Mouse (Mus musculus): ENCODE measurements around the gene Lrrc8b. TPM values are rescaled to one million over a fixed set of nuclear protein-coding genes. Genes with fewer than 3 reads are reported as not detected.

The Lrrc8b gene
- total RNA-seq, 2 experiments from 2014 or later = 4.1 to 4.9 TPM

DNA sequence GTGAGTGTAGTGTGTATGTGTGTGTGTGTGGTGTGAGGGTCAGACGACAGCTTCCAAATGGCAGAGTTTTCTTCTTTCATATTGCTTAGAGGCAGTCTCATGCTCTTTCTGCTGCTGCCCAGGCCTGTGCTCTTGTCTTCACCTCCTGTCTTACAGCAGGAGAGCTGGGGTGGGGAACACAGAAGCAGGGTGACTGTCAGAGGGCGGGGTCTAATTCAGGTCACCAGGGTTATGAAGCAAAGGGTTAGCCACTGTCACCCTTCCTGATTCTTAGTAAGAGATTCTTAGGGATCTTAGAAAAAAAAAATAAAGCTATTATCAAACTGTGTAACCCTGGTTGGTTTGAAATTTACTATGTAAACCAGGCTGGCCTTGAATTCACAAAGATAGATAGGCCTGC lies 10.0 kb downstream of the Lrrc8b start:
- DNase-seq = no peak

DNA sequence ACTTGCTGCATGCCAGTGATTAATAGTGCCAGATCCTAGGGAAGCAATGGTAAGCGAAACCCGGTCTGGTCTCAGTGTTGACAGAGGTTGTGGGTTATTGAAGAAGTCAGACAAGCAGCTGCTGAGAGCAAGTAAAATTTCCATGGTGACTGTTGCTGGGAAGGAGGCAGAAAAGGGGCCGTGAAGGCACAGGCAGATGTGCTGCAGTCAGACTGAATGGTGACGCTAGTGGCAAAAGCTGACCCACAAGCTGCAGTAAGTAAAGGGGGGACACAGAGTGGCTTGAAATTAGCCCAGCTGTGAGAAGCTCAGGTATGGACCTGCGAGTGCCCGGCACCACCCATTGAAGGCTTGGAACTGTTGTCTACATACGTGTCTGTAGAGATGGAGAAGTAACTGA lies 11.8 kb downstream of the Lrrc8b start:
- no peak for DNase-seq

DNA sequence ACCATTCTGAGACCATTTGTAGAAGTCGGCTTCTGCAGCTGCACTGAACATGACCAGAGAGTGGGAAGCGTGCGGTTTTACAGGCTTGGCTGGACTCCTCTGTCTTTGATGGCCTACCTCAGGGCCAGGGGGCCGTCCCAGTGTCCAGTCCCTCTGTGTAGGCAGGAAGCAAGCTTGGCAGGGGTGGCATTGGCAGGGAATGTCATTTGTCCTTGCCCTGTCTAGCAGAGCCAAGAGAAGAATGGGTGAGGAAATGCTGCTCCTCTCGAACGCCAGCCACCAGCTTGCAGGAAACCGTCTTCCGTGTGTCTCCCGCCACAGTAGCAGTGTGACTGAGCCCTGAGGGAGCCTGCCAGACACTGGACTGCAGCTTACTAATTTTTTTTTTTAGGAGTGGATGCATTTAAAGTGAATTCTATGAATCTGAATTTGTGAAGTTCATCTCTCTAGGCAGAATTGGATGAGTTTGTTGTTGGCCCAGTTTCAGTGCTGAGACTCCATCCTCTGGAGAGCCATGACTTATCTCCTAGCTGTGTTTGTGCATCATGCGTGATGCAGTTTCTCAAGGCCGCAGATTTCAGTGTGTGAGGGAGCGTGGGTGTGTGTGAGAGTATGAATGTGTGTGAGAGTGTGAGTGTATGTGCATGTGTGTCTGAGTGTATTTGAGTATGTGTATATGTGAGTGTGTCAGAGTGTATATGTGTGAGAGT lies 12.8 kb downstream of the Lrrc8b start:
- no peak for DNase-seq

DNA sequence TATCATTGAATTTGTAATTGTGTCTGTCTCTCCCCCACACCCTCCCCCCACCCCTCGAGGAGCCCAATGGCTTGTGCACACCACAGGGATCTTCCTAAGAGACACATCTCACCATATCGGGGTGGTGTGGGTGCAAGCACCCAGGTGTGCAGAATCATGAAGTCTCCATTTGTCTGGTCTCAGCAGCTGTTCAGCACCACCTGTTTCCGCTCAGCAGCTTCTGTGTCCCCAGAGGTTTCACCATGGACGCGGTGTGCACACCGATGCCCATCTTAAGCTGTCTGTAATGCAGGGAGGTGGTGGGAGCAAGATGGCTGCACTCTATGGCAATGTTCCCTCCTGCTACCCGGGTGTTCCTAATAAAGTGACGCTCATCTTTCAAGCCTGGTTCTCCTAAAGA lies 14.6 kb downstream of the Lrrc8b start:
- no peak for DNase-seq

DNA sequence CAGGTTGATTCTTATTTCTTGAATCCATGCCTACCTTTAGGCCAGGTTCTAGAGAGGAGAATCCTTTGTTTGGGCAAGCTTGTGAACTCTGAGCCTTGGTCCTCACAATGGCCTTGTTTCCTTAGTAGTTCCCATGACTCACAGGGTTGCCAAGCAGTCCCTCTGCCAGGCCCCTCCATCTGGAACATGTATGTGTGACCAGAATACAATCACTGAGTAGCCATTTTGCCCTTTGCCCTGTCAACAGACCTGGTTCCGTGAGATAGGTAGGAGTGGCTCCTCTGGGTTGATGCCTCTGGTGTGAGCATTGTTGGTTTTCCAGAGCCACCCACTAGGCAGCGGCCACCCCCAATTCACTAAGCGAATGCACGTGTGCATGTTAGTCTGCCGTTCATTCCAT lies 24.0 kb downstream of the Lrrc8b start:
- no peak for DNase-seq

DNA sequence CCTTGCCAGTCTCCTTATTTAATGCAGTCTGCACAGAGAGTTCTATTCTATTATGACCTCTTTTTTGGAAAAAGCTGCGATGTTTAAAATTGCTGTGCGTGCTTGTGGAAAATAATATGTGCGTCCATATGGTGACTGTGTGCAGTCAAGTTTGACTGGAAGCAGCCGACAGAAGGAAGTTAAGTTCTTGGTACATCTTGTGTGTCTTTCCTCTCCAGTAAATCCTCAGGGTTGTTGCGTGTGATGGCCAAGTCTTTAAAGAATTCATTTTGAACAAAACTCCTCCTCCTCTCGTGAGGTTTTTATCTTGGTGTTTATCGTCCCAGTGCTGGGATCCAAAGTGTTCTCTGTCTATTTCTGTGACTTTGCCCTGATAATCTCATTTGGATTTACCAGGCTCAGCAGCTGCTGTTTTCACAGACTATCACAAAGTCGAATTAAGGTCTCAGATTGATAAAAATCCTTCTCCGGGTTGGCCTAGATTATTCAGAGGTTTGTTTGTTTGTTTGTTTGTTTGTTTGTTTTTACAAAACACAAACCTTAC lies 25.5 kb downstream of the Lrrc8b start:
- DNase-seq = no peak

DNA sequence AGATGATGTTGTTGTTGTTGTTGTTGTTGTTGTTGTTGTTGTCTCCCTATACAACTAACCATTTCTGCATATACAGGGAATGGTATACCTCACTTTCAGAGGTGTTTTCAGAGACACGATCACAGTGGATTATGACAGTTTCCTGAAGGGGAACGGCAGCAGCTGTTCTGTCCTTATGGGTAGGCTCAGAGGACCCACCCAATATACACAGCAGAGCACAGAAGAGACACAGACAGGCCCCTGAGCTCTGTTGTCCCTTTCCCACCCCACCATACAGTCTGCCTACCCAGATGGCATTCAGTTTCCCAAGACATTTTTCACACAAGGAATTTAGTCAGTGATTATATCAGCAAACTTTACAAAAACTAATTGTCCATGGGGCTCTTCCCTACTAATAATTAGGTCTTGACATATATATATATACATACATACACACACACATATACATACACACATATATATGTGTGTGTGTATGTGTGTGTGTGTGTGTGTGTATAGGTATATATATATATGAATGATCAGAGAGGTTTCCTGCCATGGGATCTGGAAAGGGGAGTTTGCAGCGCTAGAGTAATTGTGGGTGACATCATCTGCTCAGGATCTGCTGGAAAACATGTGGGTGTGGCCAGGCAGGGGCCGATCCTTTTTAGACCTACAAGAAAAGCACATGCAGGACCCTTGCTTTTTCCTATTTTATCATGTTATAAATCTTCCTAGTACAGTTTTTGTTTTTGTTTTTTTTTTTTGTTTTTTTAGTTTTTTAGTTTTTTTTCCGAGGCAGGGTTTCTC lies 26.8 kb downstream of the Lrrc8b start:
- DNase-seq = peak in 1 of 2 experiments; percentile 48

DNA sequence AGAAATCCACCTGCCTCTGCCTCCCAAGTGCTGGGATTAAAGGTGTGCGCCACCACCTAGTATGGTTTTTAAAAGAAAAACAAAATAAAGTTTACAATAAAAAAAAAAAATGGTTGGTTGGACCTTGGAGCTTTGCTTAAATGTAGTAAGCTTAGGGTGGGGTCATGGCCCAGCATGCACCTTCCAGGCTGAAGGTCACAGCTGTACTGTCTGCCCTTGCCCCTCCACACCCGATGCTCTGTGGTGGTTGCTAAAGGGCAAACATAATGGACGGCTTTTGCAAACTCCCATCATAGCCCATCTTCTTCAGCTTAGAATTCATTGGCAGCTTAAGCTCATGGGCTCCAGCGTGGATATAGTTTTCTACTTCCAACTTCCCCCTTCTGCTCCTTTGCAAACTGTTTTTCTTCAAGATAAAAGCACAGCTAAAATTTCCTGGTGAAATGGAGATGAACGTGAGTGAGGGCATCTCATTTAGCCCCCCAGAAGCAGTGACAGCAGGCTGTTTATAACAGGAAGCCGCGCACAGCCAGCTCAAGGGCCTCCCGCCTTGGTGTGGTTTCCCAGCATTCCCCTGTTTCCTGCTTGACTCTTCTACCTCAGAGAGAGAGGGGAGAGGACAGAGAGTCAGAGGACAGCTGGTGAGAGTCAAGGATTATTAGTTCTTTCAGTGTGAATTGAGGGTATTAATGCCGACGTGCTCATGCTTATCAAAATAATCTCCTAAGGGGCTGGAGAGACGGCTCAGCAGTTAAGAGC lies 27.7 kb downstream of the Lrrc8b start:
- DNase-seq = peak; percentile 54 to 67

DNA sequence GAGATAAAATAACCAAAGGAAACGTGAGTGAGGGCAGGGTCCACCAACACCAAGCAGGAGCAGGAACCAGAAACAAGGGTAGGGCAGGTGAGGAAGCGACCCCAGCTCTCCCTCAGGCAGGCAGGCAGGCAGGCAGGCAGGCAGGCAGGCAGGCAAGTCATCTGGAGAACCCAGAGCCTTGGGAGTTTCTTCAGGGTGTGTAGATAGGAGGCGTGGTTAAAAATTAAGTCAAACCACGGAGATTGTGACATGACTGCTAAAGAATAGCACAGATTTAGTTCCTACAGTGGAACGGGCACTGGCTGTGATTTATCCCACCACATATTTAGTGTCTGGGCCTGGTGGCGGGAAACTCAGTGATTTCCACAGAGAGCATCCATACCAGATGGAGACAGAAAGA lies 30.1 kb downstream of the Lrrc8b start:
- DNase-seq = no peak

DNA sequence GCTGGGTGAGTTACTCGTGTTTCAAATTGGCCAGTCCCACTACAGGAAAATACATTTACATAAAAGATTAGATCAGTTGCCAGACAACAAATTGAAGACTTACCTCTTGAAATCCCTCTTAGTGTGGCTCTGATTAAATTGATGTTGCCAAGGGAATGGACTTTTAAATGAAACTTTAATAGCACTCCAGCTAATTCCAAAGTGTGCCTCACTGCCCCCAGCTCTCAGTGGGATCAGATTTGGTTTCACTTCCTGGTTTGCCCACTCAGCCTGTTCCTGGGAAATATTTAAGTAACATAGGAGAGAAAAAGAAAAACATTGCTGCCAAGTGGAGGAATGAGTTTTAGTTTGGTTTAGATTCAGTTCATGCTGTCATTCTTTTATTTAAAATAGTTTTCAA lies 38.5 kb downstream of the Lrrc8b start:
- no peak for DNase-seq

DNA sequence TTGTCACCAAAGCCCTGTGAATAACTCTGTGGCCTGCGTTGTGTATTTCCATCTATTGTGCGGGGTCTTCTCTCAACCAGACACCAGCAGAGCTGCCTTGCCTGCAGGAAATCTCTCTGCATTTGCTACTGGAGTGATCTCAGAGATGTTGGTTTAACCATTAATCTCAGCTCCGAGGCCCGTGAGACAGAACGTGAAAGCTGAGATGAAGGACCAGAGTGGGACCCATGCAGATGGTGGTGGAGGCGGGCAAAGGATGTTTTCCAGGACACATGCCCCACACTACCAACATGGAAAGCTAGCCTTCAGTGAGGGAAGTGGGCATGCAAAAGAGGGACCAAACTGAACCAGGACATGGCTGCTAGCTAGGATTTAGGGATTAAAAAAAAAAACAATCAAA lies 43.5 kb downstream of the Lrrc8b start:
- no peak for DNase-seq

DNA sequence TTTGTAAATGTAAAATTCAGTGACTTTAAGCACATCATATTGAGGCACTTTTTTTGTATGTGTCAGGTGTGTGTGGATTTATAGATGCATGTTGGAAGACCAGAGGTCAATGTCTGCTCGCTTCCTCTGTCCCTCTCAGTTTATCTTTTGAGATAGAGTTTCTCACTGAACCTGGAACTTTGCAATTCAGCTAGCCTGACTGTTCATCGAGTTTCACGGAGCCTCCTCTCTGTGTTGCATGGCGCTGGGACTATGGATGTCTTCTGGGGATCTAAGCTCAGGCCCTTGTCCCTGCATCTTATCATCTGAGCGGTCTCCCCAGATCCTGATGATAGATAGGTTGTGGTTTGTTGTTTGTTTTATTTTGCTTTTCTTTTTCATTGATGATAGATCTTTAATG lies 45.0 kb downstream of the Lrrc8b start:
- DNase-seq = no peak

DNA sequence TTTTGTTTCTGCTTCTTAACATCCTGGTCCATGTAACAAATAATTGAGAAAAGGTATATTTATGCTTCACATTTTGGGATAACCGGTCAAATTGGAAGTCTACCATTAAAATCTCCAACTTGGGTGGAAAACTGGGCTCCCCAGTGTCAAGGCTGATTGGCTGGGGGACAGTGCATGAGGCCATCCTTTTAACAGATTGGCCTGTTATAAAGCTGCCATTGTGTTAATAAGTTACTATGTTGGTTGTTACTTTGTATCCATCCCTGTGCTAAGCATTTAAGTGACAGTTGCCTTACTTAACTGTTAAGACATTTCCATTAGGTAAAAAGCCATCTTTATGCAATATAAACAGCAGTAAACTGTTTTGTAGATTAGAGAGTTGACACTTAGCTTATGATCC lies 45.5 kb downstream of the Lrrc8b start:
- DNase-seq = no peak

DNA sequence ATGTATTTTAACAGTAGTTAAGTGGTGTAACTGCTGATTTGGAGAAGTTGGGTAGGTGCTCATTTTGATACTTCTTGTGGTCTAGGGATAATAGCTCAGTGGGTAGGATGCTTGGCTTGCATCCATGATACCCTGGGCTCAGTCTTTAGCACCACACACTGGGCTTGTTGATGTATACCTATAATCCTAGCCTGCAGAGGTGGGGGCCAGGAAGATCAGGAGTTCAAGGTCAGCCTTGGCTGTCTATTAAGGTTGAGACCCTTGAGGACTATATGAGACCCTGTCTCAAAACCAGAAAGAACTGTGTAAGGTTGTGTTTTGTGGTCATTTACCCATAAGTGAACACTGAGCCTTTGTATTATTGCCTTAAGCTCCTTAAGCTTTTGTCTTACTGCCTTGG lies 49.1 kb downstream of the Lrrc8b start:
- no peak for DNase-seq

DNA sequence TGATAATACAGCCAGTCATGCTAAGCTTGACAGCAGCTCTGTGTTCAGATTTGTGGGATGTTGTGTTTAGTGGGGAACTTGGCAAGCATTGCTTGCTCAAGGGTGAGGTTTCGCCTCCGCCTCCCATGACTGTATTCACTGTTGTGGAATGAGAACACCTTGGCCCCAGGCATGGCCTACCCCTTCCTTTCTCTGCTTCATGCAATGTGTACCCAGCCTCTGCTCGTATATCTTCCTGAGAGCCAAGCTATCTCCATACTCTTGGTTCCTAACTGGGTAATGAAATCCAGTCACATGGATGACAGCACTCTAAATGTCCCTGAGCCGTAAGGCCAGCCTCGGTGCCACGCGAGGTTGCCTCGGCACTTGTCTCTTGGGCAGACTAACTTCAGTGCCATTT lies 50.0 kb downstream of the Lrrc8b start:
- no peak for DNase-seq

DNA sequence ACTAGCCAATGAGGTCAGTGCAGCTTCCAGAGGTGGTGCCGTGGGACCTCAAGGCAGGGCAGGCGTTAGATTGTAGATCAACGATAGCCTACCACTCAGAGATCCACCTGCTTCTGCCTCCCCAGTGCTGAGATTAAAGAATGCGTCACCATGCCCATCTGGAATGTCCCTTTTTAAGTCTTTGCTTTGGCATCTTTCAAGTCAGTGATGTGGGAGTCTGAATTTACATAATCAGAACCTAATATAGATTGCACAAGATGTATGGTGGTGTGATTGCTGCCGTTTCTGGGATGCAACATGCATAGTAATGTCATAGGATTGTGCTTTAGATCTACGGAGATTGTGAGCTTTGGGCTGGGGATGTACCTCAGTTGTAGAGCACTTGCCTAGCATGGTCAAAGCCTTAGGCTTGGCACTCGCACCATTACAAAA lies 50.9 kb downstream of the Lrrc8b start:
- DNase-seq = no peak

DNA sequence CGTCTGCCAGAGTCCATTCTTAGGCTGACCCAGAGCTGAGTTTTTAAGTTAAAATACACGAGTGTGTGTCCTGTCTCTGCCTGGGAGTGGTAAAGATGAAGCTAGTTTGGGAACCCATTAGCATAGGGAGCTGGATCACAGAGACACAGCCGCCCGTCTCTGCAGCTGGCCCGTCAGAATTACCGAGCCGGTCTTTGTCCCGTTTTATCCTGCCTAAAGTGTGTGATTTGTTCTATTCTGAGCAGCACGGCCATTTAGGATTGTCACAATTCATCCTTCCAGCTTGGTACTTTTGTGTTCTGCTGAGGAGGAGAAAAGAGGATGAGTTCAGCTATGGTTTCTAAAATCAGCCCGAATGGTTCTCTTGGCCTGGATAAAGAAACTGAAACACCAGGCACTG lies 51.7 kb downstream of the Lrrc8b start:
- DNase-seq = no peak

DNA sequence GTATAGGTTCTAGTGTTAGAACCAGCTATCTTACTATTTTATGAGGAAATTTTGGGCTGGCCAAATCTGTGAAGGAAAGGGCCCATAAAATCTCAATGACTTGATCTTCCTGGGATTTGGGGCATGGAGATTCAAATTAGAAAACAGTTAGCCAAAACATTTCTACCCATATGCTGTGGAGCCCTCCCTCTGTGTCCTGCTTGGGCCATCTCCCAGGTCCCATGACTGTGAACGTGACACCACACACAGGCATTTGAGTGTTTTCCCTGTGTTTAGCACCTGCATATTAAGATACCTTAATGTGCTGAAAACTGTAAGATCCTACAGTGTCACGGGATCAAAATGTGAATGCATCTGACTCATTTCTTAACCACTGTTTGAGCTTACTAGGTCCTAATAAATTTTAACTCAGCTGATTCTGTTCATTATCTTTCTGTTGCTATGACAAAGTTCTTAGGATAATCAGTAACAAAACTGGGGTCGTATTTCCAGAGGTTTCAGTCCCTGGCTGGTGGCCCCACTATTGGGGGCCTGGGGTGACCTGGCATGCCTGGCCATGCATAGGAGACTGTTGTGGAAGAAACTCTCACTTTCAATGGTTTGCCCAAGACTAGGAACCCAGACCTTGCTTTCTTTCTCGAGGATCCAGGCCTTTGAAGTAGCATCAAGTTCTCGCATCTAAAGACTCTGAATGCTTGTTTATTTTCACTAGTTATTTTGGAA lies 57.6 kb downstream of the Lrrc8b start:
- DNase-seq = no peak

DNA sequence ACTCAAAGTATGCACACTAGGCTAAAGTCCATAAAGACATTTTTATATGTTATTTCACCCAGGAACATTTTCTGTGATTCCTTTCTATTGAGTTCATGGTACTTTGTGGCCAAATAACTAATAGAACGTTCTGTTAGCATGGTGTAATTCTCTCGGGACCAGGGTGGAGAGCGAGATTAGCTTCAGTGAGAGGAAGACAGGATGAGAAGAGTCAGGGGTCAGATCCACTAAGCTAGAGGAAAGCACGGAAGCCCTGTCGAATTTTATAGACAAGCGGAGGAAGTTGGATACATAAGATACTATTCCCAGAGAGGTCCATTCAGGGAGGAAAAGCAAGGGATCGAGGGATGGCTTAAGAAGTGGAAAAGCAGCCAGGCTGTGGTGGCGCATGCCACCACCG lies 62.0 kb downstream of the Lrrc8b start:
- DNase-seq = peak in 1 of 2 experiments; percentile 52

DNA sequence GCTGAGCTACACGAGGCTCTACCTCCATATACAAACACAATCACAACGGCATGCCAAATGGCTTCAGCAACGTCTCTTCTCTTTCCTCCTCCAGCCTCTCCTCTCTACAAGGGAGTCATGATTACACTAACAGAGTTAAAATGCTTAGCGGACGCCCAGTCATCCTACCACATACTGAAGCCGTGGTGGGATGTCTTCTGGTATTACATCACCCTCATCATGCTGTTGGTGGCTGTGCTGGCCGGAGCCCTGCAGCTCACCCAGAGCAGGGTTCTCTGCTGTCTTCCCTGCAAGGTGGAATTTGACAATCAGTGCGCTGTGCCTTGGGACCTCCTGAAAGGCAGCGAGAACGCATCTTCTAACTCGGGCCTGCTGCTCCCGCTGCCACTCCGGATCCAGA lies 64.1 kb downstream of the Lrrc8b start:
- no peak for DNase-seq

DNA sequence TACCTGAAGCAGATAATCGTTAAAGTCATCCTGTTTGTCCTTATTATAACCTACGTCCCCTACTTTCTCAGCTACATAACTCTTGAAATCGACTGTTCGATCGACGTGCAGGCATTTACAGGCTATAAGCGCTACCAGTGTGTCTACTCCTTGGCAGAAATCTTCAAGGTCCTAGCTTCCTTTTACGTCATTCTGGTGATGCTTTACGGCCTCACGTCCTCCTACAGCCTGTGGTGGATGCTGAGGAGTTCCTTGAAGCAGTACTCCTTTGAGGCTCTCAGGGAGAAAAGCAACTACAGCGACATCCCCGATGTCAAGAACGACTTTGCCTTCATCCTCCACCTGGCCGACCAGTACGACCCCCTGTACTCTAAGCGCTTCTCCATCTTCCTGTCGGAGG lies 65.0 kb downstream of the Lrrc8b start:
- no peak for DNase-seq

DNA sequence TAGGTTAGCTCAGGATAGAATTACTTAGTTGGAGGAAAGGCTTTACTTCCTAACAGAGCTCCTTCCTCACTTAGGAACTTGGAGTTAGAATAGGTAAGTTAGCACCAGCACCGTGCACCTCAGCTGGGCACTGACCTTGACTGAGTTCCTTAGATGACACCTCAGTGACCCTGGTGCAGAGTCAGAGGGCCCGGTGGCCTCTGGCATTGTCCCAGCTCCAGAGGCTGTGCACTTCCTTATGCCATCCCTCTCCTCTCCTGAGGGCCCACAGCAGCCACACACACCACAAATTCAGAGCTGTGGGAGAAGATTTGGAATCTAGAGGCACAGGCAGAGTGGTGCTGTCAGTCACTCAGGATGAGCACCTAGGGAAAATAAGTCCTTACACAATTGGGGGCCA lies 68.1 kb downstream of the Lrrc8b start:
- no peak for DNase-seq

Measured in heart, adult 18-20 months (tissue).